Mouse (Mus musculus) intestine, embryonic 16.5 days (tissue): ENCODE measurements at regions not wholly inside any gene's neighbourhood (a gene's known extent, or its start where the extent isn't known, plus 50 kb on each side); places are given as distances from the start of the nearest gene placed in this dataset.
A peak's percentile ranks its signal among the peaks of the same experiment; 100 is the strongest.
"Not testable (repeated sequence)": the region's sequence is repeated elsewhere in the genome, so short reads cannot be mapped to it uniquely, and the experiment has no call there.

ENCODE experiments used
- ATAC-seq: fragments of 200-750 bp; cut with Nextera tagmentation; 2 replicates; pipeline ENCODE4 v1.8.0; 2017; ENCODE audit warnings: moderate TSS enrichment, moderate library complexity
- H3K27ac ChIP-seq: fragments of 300-500 bp; sonication (generic); 2 replicates; pipeline ENCODE4 v1.5.1; 2014; ENCODE audit warnings: mild to moderate bottlenecking, low read length
- H3K27me3 ChIP-seq: fragments of 300-500 bp; sonication (generic); replicated peaks from 2 replicates; pipeline ENCODE4 v1.6.1; 2014; ENCODE audit warnings: low read length, control low read depth, mixed read lengths; ENCODE audit not compliant: control insufficient read depth, insufficient read depth
- H3K36me3 ChIP-seq: fragments of 300-500 bp; sonication (generic); 2 replicates; pipeline ENCODE4 v1.6.1; 2014; ENCODE audit warnings: low read length, control low read depth; ENCODE audit not compliant: control insufficient read depth, insufficient read depth
- H3K4me1 ChIP-seq: fragments of 300-500 bp; sonication (generic); 2 replicates; pipeline ENCODE4 v1.6.1; 2014; ENCODE audit warnings: low read length, control low read depth, mixed read lengths; ENCODE audit not compliant: control insufficient read depth, insufficient read depth
- H3K4me2 ChIP-seq: fragments of 300-500 bp; sonication (generic); 2 replicates; pipeline ENCODE4 v1.6.1; 2014; ENCODE audit warnings: low read depth, low read length, control low read depth
- H3K4me3 ChIP-seq: fragments of 300-500 bp; sonication (generic); 2 replicates; pipeline ENCODE4 v1.5.1; 2014; ENCODE audit warnings: mild to moderate bottlenecking, low read length
- H3K9ac ChIP-seq: fragments of 300-500 bp; sonication (generic); 2 replicates; pipeline ENCODE4 v1.6.1; 2014; ENCODE audit warnings: low read depth, low read length
- H3K9me3 ChIP-seq: fragments of 300-500 bp; sonication (generic); 2 replicates; pipeline ENCODE4 v1.6.1; 2016; ENCODE audit warnings: low read length, control low read depth; ENCODE audit not compliant: control insufficient read depth
- WGBS: fragments of 180-500 bp; shearing (Covaris S2); extraction: QIAGEN DNeasy Blood & Tissue Kit; methylation state at CpG from one replicate; pipeline ENCODE4 v1.1.7; 2014; 5-methylcytosine and 5-hydroxymethylcytosine counted together

DNA sequence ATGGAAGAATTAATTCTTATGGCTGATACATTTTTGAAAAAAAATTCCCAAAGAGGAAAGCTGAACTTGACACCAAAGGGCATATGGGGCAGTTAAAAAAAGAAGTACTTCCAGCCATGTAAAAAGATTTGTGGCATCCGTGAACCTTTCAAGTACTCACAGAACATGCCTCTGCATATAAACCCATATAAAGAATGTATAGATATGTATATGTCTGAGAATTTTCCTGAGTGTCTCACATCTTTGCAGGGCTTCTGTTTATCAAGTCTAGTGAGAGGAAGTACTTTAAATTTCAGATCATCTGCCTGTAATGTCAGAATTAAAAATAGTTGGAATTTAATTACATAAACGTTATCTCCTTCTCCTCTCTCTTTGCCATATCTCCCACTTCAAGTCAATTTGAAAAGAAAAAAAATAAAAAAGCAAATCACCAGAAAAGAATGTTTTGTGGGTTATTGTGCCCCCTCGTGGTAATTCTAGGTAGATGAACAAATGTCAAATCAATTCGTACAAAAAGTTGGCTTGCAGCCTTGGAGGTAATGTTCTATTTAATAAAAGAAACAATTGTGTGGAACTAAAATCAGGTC lies 400.4 kb downstream of the Trib2 start:
- no peaks in the 10 kb centered on the region for H3K9me3 ChIP-seq
- ATAC-seq, result no peak
- H3K27me3 ChIP-seq, result no peaks in the 10 kb centered on the region
- H3K27ac ChIP-seq, result no peak overlapping the region
- no peak overlapping the region for H3K4me2 ChIP-seq
- H3K36me3 ChIP-seq, result no peaks in the 10 kb centered on the region
- 9% methylated on average over 4 of the region's 4 CpGs for WGBS
- H3K4me1 ChIP-seq, result no peaks in the 10 kb centered on the region
- H3K4me3 ChIP-seq, result no peak overlapping the region
- no peak overlapping the region for H3K9ac ChIP-seq

DNA sequence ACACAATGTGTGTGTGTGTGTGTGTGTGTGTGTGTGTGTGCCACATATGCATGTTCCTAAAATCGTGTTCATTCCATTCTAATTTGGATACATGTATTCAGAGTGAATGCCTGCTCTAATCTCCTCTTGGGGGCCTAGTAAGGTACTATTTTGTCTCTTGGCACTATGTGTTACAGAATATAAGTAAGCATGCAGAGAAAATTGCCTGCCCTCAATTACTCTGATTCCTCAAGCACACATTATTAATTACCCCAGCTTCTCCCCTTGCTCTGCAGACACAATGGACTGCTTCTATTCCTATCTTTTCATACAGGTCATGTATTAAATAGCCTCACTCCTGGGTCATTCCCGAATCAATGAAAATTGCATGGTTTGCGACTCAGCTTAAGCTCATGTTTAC lies 406.3 kb downstream of the Trib2 start:
- H3K9me3 ChIP-seq, result no peaks in the 10 kb centered on the region
- no peaks in the 10 kb centered on the region for H3K4me1 ChIP-seq
- no peak overlapping the region for H3K27ac ChIP-seq
- no peaks in the 10 kb centered on the region for H3K27me3 ChIP-seq
- no peak overlapping the region for H3K4me2 ChIP-seq
- no peak overlapping the region for H3K9ac ChIP-seq
- ATAC-seq, result no peak
- 72% methylated on average over 3 of the region's 3 CpGs for WGBS
- no peak overlapping the region for H3K4me3 ChIP-seq
- H3K36me3 ChIP-seq, result no peaks in the 10 kb centered on the region

DNA sequence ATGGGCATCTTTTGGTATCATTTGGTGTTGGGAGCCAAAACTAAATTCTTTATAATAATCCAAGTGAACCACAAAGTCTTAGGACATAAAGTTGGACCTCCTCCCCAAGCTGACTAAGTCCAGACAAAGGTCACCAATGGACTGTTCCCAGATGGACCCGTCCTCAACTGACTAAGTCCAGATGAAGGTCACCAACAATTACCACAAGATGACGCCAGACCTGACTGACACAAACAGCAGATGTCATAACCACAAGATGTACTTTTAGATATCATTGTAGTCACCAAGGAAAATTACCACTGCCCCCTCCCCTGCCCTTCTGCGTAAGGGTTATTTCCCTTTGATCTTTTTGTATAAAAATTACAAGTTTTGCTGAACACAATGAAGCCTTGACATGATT lies 409.1 kb downstream of the Trib2 start:
- H3K36me3 ChIP-seq, H3K9me3 ChIP-seq, ATAC-seq, H3K27me3 ChIP-seq, H3K4me2 ChIP-seq, H3K4me1 ChIP-seq, H3K27ac ChIP-seq, H3K9ac ChIP-seq, H3K4me3 ChIP-seq: not testable (repeated sequence)
- WGBS, result 77% methylated on average over 3 of the region's 3 CpGs

DNA sequence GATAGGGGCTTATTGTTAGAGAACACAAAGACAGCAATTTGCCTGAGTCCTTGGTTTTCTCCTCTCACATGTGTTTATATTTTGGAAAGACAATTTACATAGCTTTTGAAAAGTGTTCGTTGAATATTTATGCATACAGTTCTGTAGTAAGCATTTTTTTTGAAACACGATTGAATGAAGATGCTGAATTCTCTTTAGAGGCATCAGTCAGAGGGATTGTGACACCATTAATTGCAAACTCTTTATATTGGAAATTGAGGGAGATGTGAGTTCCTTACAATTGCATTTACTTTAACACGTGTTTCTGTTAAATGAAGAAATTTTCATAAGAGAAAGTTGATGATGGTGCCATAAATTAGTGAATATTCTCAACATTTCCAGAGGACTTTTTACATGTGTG lies 424.1 kb downstream of the Trib2 start:
- Histone ChIP-seq H3K36me3 (no peaks in the 10 kb centered on the region), H3K9ac (no peak overlapping the region), H3K27ac (no peak overlapping the region), H3K9me3 (no peaks in the 10 kb centered on the region), H3K27me3 (no peaks in the 10 kb centered on the region), H3K4me3 (no peak overlapping the region), H3K4me1 (no peaks in the 10 kb centered on the region), H3K4me2 (no peak overlapping the region)
- WGBS, result 56% methylated on average over 3 of the region's 3 CpGs
- no peak for ATAC-seq

DNA sequence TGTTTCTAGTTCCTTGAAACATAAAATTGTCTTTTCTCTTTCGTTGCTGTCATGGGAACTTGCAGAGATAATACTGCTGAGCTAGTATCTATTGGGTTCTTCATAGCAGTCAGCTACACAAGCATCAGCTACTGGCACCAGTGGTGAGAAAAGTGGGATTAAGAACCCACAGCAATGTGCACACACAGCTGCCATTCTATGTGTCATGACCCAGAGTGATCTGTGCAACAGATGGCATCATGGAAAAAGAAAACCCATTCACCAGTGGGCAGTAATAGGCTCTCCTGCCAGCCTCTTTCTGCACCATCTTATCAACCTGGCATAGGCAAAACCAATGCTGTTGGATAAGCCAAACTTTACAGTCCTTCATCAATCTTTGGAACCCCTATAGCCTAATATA lies 428.1 kb downstream of the Trib2 start:
- H3K4me2 ChIP-seq, result no peak overlapping the region
- H3K27me3 ChIP-seq, result no peaks in the 10 kb centered on the region
- H3K4me1 ChIP-seq, result no peaks in the 10 kb centered on the region
- no peak for ATAC-seq
- no peaks in the 10 kb centered on the region for H3K36me3 ChIP-seq
- H3K4me3 ChIP-seq, result no peak overlapping the region
- no peak overlapping the region for H3K9ac ChIP-seq
- no peaks in the 10 kb centered on the region for H3K9me3 ChIP-seq
- 80% methylated on average over 1 of the region's 1 CpGs for WGBS
- no peak overlapping the region for H3K27ac ChIP-seq

DNA sequence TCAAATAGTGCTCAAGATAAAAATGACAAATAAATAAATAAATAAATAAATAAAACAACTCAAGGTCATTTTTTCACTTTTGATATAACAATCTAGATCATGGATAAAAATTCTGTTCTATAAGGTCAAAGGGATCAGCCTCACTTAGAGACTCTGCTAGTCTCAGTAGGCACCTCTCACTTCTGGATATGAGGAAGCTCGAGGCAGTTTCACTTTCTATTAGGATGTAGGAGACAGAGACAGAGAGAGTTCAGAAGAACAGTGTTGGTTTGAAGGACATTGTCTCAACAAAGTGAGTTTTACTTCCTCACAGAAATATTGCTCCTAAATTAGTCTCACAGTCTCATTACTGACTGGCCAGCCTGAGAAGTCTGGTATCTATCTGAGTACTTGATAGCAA lies 458.9 kb downstream of the Trib2 start:
- Histone ChIP-seq H3K9ac (no peak overlapping the region), H3K36me3 (no peaks in the 10 kb centered on the region), H3K9me3 (no peaks in the 10 kb centered on the region), H3K27me3 (no peaks in the 10 kb centered on the region), H3K27ac (no peak overlapping the region), H3K4me1 (no peaks in the 10 kb centered on the region), H3K4me2 (no peak overlapping the region), H3K4me3 (no peak overlapping the region)
- 83% methylated on average over 1 of the region's 1 CpGs for WGBS
- ATAC-seq, result no peak

DNA sequence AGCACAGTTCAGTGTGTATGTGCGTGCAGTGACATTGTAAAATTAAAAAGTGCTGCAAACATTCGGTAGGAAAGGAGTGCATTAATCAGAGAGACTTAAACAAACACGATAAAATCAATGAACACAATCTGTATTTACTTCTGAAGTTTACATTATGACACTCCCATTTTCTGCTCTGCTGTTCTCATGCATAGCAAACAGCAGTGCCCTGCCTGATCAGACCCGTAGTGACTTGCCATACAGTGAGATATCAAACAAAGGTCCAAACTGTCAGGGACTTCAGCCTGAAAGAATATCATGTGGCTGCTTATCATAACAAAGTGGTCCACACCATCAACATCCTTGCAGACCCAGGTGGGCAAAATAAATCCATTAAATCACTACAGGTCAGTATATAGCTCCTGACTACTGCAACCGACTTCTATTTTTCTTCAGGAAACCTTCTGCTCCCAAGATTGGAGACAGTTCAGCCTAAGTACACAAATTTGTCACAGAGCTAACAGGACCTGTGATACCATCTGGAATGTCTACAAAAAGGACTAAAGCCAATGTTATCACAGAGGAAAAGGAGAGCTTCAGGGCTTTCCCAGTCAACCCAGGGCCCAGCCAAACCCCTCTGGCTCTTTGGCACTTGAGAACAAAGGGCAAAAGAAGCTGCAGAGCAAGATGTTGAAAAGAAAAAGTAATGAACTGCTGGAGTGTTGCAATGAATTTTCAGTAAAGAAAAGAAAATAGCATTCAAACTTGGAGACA lies 495.8 kb downstream of the Trib2 start:
- 27% methylated on average over 5 of the region's 5 CpGs for WGBS
- Histone ChIP-seq H3K4me2 (no peak overlapping the region), H3K4me3 (no peak overlapping the region)

DNA sequence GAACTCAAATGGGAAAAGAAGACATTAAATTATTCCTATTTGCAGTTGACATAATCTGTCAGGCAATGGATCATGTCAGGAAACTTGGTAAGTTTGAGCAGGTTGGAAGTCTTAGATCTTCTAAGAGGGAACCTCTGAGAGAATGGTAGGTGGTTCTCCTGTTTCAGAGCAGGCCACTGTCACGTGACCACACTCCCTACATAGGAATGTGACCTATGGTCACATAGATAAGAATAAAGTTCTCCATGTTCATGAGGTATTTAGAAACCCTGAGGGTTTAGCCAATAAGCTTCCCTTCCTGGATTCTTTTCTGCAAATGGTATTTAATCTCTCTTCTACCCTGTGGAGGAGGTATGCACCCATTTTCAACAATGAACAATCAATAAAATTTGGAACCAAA lies 497.1 kb downstream of the Trib2 start:
- no peaks in the 10 kb centered on the region for H3K9me3 ChIP-seq
- 0 out of 2 replicates have a peak, but pooled peaks cover 6% of the 10 kb centered on the region for H3K4me1 ChIP-seq
- no peak overlapping the region for H3K9ac ChIP-seq
- H3K27me3 ChIP-seq, result no peaks in the 10 kb centered on the region
- ATAC-seq, result peak; percentile 83
- 47% methylated on average over 1 of the region's 1 CpGs for WGBS
- H3K4me3 ChIP-seq, result no peak overlapping the region
- H3K36me3 ChIP-seq, result no peaks in the 10 kb centered on the region
- H3K4me2 ChIP-seq, result no peak overlapping the region
- H3K27ac ChIP-seq, result no peak overlapping the region

More for the DNA sequence above, 495.8 kb downstream of the Trib2 start:
- no peaks in the 10 kb centered on the region for H3K27me3 ChIP-seq
- no peak overlapping the region for H3K9ac ChIP-seq
- H3K4me1 ChIP-seq, result 0 out of 2 replicates have a peak, but pooled peaks cover 6% of the 10 kb centered on the region
- H3K36me3 ChIP-seq, result no peaks in the 10 kb centered on the region
- peak; percentile 84 for ATAC-seq
- peak overlapping the region; percentile 0; the same call in 1 of the 2 replicates for H3K27ac ChIP-seq
- H3K9me3 ChIP-seq, result no peaks in the 10 kb centered on the region

DNA sequence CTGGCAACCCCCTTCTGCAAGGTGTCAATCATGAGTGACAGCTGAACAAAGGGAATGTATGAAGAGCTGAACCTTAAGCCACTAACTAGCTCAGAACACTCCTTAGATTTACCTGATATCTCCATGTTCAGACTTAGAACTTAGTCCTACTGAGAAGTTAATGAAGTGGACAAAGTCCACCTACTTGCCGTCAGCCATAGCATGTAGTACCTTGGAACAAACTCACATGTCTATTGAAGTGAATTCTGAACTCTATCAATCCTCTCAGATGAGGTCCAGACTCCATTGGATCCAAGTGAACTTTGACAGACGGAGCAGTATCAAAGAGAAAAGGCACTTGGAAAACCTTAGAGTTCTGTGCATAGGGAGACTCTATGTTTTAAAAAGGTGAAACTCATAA lies 521.8 kb downstream of the Trib2 start:
- ATAC-seq, result peak; percentile 76

More for the DNA sequence above, 521.8 kb downstream of the Trib2 start:
- no peaks in the 10 kb centered on the region for H3K36me3 ChIP-seq
- 84% methylated on average over 2 of the region's 2 CpGs for WGBS
- no peaks in the 10 kb centered on the region for H3K4me1 ChIP-seq
- no peaks in the 10 kb centered on the region for H3K9me3 ChIP-seq
- H3K27me3 ChIP-seq, result no peaks in the 10 kb centered on the region
- H3K27ac ChIP-seq, result no peak overlapping the region
- no peak overlapping the region for H3K9ac ChIP-seq
- no peak overlapping the region for H3K4me2 ChIP-seq
- no peak overlapping the region for H3K4me3 ChIP-seq
